In genomic region chr14:31374390-31374789, GRCm38 (mm10) we compare ENCODE assay signal across 22 mouse cellular contexts. TPM values are rescaled to one million over a fixed set of nuclear protein-coding genes. Genes with fewer than 3 reads are reported as not detected.
DNase-seq lines count a peak whose midpoint lies in the region; ATAC-seq and TF ChIP-seq lines count a peak whose summit lies in the region.
"Had no signal": no experiment of that assay in that cellular context is flagged by ENCODE, and none has a peak within 500 bp of the region (broad histone marks: within the 10 kb centered on the region; RNA-seq: fewer than 3 reads in every experiment).

No protein-coding gene starts in this region.

- no peak for DNase-seq in layer of hippocampus, adult 2 months (ENCODE audit: low spot score in 2 of 2)
- no peak for DNase-seq in layer of hippocampus, postnatal 25 days (ENCODE audit: extremely low spot score in 1 of 2, low spot score in 1 of 2)
- peak; percentile 26 for DNase-seq in splenic B cell, adult 2 months (ENCODE audit: low read depth, low spot score)
- DNase-seq in lung, postnatal 25 days (ENCODE audit: low spot score), result no peak
- DNase-seq in Muller cell, postnatal 12 days (ENCODE audit: inconsistent ontology term), result no peak
- DNase-seq: adrenal gland, postnatal 10 days; adrenal gland, postnatal 36 days; cerebellum, adult 11 months; cerebellum, adult 2 months; cerebellum, adult 9-11 months; gastrocnemius, postnatal 14 days; heart, adult 2 months had no signal

- TF ChIP-seq POLR2A in bone marrow macrophage, adult 2 months (IDR thresholded peaks at IDR 0.05; ENCODE audit: borderline replicate concordance, low read depth, low read length), result no peak

- no peak for TF ChIP-seq CTCF in layer of hippocampus, adult 2 months (conservative IDR thresholded peaks at IDR 0.05)
- TF ChIP-seq CTCF in bone marrow macrophage, adult 2 months (IDR thresholded peaks at IDR 0.05; ENCODE audit: low read depth, low read length), result no peak

- peaks cover 40% of the 10 kb centered on the region for H3K4me1 ChIP-seq in bone marrow macrophage, adult 2 months (ENCODE audit: control insufficient read depth, insufficient read depth, low read length)
- H3K4me1 ChIP-seq: forebrain, embryonic 10.5 days; forebrain, embryonic 13.5 days; heart, embryonic 10.5 days; heart, embryonic 13.5 days; hindbrain, embryonic 12.5 days; hindbrain, embryonic 15.5 days had no signal

- H3K36me3 ChIP-seq in splenic B cell, adult 2 months (ENCODE audit: control insufficient read depth, insufficient read depth, low read length, poor library complexity, severe bottlenecking), result peaks cover 39% of the 10 kb centered on the region

- H3K27ac ChIP-seq in layer of hippocampus, adult 2 months, result peak overlapping the region; percentile 60; the same call in 1 of the 2 replicates
- H3K27ac ChIP-seq in bone marrow macrophage, adult 2 months (ENCODE audit: insufficient read depth, low read depth, low read length), result peak overlapping the region; percentile 45
- H3K27ac ChIP-seq: forebrain, embryonic 10.5 days; forebrain, embryonic 13.5 days; heart, adult 2 months; heart, embryonic 10.5 days; heart, embryonic 13.5 days; hindbrain, embryonic 12.5 days; hindbrain, embryonic 15.5 days had no signal

- ATAC-seq in granulocyte monocyte progenitor cell, adult 5-6 weeks (replicated peaks; ENCODE audit: poor library complexity, severe bottlenecking), result peak; percentile 75
- ATAC-seq: forebrain, embryonic 13.5 days; forebrain, embryonic 16.5 days; Patski had no signal

- no peaks in the 10 kb centered on the region for H3K27me3 ChIP-seq in splenic B cell, adult 2 months (ENCODE audit: control insufficient read depth, insufficient read depth, low read length, poor library complexity, severe bottlenecking)
- H3K27me3 ChIP-seq: forebrain, embryonic 13.5 days; heart, embryonic 13.5 days; hindbrain, embryonic 12.5 days; hindbrain, embryonic 15.5 days; Patski had no signal

- no peak overlapping the region for H3K4me3 ChIP-seq in layer of hippocampus, adult 2 months
- no peak overlapping the region for H3K4me3 ChIP-seq in bone marrow macrophage, adult 2 months (ENCODE audit: insufficient read depth, low read length)
- H3K4me3 ChIP-seq: forebrain, embryonic 10.5 days; forebrain, embryonic 13.5 days; heart, adult 2 months; heart, embryonic 10.5 days; heart, embryonic 13.5 days; hindbrain, embryonic 12.5 days; hindbrain, embryonic 15.5 days had no signal

RNA-seq across cellular contexts. Expression of gene Capn7, which starts 38.0 kb away (rescaled TPM):
- total RNA-seq in layer of hippocampus, adult 2 months (2021), result 10 to 100 TPM; 35.6 to 39.4 TPM
- total RNA-seq in layer of hippocampus, postnatal 25 days (2021), result 10 to 100 TPM; 36.8 to 40.1 TPM
- polyA plus RNA-seq in bone marrow macrophage, adult 2 months (2012; ENCODE audit: insufficient read depth, insufficient read length, missing spikeins), result 37.5 and 39.7 TPM in 2 replicates
- 35.9 and 42.7 TPM in 2 replicates for total RNA-seq in granulocyte monocyte progenitor cell, adult 5-6 weeks (2014; fragmentation: Nextera tagmentation)
- total RNA-seq in granulocyte monocyte progenitor cell, adult 5-6 weeks (2017), result 49.2 and 61.5 TPM in 2 replicates

RNA-seq across cellular contexts. Expression of gene Dnah1, which starts 50.7 kb away (rescaled TPM):
- 1 to 10 TPM; 4.6 to 5.8 TPM for total RNA-seq in layer of hippocampus, adult 2 months (2021)
- total RNA-seq in layer of hippocampus, postnatal 25 days (2021), result 1 to 10 TPM; 4.4 TPM
- not detected in 2 replicates for polyA plus RNA-seq in bone marrow macrophage, adult 2 months (2012; ENCODE audit: insufficient read depth, insufficient read length, missing spikeins)
- 0.02 and 0.32 TPM in 2 replicates for total RNA-seq in granulocyte monocyte progenitor cell, adult 5-6 weeks (2014; fragmentation: Nextera tagmentation)
- 0.05 and 0.17 TPM in 2 replicates for total RNA-seq in granulocyte monocyte progenitor cell, adult 5-6 weeks (2017)

Comparison
In these comparisons a context has a peak if more than half of its experiments do, and no peak if none do; other contexts are left out.
1. RNA of gene Dnah1, which starts 50.7 kb away (total RNA-seq): 4.6 to 5.8 TPM in layer of hippocampus, adult 2 months and 4.4 TPM in layer of hippocampus, postnatal 25 days; 0.02 to 0.32 TPM in granulocyte monocyte progenitor cell, adult 5-6 weeks; every median in the first group is over 4 times any median in the second.